Mouse (Mus musculus) urinary bladder, postnatal 10 days (tissue): Measurements from ENCODE around the gene Ube2q1.

Experiments used
- DNase-seq: peaks from one replicate; pipeline ENCODE4 v3.0.0; 2022; ENCODE audit warnings: low spot score

Gene Ube2q1

DNA sequence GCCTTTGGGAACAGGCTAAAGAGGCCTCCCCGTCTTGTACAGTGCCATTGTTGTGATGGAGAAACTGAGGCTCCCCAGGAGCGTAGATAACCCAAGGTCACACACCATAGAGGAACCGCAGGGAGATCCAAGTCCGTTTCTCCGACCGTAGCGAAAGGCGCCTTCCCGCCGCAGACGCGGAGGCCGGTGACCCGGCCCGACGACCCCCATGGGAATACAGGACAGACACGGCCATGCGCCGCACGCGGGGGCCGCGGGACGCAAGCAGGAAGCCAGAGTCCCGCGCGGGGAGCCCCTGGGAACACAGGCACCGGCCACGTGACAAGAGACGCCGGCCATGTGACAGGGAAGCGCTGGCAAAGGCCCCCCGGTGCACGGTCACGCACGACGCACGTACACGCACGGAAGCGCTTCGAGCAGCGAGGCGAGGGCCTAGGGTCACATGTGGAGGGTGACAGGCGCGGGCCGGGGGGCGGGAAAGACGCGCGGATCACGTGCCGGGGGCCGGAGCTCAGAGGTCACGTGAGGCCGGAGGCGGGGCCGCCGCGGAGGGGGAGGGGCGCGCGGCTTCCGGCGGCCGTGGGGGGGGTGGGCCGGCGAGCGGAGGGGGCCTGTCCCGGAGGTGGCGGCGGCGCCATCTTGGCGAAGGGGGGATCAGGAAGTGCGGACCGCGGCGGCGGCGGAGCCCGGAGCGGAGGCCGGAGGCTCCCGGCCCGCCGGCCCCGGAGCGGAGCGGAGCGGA is at the start of gene Ube2q1:
Gene Ube2q1, plus strand, starts transcription at position 649 of the 742 bp plus-strand sequence.
- DNase-seq: peak; percentile 92

GRCm38 (mm10) chr3:89727028-89727427 is 46.4 kb upstream of the Ube2q1 start:
- DNase-seq: no peak

DNA sequence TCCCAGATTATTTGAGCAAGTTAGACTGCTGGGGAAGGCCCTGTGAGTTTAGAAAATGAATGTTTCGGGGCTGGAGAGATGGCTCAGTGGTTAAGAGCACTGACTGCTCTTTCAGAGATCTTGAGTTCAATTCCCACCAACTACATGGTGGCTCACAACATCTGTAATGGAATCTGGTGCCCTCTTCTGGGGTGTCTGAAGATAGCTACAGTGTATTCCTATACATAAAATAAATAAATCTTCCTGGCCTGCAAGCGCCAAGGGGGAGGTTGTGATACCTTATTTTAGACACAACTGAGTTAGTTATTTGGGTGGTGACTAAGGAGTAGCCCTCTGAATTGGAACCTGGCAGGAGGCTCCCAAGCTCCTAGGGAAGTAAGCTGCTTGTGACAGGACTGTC is 44.6 kb upstream of the Ube2q1 start:
- no peak for DNase-seq

DNA sequence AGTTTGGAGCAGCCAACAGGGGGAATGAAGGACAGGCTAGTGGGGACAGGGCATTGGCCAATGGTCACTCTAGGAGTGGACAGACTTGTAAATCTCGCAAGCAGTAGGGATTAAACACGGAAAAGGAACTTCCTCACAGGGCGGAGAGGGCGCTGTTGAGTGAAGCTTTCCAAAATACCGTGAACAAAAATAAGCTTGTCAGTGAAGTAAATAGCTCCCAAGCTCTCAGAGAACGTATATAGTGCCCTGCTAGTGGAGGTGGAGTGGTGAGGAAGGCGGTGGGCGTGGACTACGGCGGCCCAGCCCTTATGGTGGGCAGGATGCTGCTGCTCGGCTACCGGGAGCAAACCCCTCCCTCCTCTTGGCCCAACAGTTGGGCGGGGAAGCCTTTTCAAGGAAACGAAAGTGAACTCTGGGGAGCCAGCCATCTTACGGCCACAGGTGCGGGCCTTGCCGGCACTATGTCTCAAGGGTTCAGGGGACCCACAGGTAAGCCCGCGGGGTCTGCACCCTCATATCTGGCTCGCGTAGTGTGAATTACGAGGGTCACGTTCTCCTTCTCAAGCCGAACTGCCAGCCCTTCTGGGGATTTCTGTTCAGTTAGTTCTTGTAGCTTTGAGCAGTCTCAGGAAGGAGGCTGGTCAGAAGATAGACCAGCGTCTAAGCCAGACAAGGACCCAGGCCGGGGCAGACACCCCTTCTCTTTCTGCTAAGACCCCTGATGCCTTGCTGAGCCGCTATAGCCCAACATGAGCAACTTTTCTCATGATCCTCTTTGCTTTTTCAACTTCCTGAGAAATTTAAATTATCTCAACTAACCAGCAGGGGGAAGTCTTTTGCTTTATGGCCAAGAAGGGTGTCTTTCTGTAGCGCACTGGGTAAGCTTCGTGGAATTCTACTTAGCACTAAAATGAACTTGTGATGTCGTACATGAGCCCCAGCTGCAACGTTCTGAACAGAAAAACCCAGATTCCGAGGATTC is 42.8 kb upstream of the Ube2q1 start:
- DNase-seq: peak; percentile 45

DNA sequence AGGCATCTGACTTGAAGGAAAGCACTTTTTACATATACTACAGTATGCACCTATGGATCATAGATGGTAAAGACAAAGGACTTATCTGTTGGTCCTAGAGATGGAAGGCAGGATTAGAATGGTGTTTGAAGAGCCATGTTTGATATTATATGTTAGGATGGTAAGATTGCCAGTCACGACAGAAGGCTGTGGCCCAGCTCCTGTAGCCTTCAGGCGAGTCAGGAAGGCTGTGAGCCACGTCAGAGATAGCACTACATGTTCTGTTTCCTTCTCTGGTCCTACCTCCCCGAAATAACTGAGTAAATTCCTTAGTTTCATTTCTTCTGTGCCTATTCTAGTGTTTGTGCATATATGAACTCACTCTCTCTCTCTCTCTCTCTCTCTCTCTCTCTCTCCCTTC is 41.3 kb upstream of the Ube2q1 start:
- DNase-seq: no peak

DNA sequence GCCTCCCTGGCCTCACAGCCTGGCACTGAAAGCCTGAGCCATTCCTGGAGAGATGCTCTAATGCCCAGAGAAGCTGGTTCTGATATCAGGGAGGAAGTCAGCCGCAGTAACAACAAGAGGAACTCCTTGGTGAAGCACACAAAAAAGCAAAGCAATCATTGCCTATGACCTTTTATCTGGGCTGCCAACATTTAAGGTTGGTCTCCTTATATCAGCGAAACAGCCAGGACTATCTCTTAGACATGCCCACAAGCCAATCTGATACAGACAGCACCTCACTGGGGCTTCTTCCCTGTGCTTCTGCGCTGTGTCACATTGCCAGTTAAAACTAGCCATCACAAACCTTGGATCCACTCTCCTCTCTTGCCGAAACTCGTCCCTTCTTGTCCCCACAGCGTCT is 34.9 kb upstream of the Ube2q1 start:
- DNase-seq: no peak

GRCm38 (mm10) chr3:89752307-89752706 is 21.1 kb upstream of the Ube2q1 start:
- no peak for DNase-seq

DNA sequence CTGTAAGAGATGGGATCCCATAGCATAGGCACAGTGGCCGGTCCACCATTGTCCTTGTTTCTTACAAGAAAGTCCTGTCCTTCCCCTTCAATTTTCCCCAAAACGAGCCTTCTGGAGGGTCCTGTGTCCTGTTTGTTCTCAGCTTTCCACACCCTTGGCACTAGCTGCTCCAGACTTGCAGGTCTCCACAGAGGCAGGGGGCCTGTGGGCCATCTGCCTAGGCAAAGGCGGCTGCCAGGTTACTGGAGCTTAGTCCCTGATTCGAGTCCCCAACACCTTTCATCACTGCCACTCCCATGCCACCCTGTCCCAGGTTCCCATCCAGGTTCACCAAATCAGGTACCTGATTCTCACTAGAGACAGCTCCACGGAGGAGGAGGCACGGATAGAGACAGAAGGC is 18.1 kb upstream of the Ube2q1 start:
- no peak for DNase-seq

GRCm38 (mm10) chr3:89757851-89758250 is 15.6 kb upstream of the Ube2q1 start:
- DNase-seq: no peak

DNA sequence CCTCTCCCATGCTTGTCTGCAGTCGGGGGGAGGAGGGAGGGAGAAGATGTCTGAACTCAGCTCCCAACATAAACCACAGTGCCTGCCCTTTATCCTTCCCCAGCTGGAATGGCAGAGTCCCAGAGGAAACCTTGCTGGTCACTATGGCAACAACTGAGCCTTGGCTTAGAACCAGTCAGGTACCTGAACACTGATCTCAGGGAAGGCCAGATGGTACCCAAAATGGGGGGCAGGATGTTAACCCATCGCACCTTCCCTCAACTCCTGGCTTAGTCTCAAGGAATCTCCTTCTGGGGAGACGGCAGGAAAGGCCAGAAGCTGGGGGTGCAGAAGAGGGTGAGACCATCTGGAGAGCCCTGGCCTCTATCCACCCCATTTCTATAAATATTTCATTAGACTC is 13.6 kb upstream of the Ube2q1 start:
- DNase-seq: no peak

GRCm38 (mm10) chr3:89764119-89764724 is 9.2 kb upstream of the Ube2q1 start, which contains the start of gene Chrnb2:
TSS of gene Chrnb2 (minus strand) at chr3:89764632.
- no peak for DNase-seq

DNA sequence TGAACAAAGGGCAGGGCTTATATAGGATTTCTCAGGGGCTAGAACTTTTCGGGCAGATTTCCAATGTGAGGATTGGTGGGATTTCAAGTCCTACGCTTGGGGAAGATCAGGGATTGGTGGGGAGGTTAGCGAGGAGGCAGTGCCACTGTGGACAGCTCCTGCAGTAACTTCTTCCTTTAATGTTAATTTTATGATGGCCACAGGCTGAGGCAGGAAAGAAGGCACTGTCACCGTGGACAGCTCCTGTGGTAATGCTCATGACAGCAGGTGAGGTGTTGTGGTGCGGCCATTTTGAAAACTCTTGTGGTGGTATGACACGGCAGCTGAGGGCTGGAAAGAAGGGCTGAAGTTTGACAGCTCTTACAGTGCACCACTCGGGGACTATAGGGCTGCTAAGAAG is 3.8 kb upstream of the Ube2q1 start:
- no peak for DNase-seq

DNA sequence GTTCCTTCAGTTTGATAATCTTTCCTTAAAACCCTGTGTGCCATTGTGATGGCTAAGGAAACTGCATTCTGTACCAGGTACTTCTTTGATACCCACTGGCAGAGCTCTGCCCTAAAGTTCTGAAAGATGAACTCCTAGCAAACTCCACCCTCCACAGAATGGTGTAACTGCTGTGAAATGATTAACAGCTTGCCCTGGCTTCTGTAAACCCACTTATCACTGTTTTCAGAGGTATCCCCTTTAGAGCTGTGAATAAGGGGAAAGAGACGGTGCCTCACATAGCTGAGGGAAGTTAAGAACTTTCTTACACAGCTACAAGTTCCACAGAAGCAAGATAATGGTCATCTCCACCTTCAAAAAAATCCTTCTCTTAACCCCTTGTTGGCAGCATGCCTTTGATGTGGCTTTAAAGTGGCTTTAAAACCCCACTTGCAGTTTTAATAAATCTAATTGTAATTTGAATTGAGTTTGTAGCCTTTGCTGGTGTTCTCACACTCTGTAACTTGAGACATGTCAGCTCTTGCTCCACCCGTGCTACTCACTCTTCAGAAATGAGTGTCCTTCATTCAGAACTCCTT is 2.9 kb upstream of the Ube2q1 start:
- DNase-seq: no peak

DNA sequence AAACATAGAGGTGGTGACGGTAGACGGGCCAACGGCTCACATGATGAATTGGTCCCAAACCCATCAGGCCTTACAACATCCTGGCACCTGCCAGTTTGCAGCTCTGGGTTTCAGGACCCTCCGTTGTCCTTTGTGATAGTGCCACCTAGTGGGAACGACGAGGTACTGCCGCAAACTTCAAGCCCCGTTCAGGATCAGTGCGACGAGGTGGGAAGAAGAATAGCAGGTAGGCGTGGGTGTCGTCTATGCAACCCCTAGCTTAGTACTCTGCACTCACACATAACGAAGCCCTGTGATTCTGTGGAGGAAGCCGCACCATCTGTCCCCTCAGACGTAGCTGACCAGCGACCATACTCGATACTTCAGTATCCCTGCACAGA is 838 bp upstream of the Ube2q1 start:
- DNase-seq: peak; percentile 26

GRCm38 (mm10) chr3:89773740-89774211 is 360 bp downstream of the Ube2q1 start:
- no peak for DNase-seq

GRCm38 (mm10) chr3:89774236-89774960 is 982 bp downstream of the Ube2q1 start:
- no peak for DNase-seq

DNA sequence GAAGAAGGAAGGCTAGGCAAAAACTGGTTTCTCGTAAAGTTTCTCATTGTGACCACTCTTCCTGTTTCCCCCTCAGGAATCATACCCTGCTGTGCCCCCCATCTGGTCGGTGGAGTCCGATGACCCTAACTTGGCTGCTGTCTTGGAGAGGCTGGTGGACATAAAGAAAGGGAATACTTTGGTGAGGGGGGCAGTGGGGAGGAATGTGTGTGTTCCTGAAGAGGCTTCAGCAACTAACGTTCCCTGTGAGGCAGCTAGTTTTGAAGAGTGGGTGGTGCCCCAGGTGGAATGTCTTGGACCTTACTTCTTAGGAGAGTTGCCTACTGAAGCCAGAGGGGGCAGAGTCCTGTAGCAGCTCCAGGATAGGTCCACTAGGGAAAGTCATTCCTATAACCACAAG is 2.6 kb downstream of the Ube2q1 start:
- DNase-seq: no peak

- no peak for DNase-seq
Observed at GRCm38 (mm10) chr3:89780102-89780501, 6.7 kb downstream of the Ube2q1 start.

DNA sequence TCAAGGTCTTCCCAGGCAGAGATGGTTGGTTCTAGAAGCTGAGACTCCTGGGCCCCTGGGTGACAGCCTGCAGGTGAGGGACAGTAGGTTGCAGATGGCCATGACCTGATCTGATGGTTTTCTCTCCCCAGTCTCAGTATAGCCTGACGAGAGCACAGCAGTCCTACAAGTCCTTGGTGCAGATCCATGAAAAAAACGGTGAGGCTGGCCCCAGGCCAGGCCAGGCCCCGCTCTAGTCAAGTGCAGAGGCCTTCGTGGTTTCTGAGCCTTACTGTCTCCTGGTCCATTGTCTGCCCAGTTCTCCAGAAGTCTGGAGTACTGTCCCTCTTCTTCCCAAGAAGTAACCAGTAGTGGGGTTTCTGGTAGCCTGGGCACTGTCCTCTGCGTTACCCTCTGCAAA is 8.2 kb downstream of the Ube2q1 start:
- no peak for DNase-seq

DNA sequence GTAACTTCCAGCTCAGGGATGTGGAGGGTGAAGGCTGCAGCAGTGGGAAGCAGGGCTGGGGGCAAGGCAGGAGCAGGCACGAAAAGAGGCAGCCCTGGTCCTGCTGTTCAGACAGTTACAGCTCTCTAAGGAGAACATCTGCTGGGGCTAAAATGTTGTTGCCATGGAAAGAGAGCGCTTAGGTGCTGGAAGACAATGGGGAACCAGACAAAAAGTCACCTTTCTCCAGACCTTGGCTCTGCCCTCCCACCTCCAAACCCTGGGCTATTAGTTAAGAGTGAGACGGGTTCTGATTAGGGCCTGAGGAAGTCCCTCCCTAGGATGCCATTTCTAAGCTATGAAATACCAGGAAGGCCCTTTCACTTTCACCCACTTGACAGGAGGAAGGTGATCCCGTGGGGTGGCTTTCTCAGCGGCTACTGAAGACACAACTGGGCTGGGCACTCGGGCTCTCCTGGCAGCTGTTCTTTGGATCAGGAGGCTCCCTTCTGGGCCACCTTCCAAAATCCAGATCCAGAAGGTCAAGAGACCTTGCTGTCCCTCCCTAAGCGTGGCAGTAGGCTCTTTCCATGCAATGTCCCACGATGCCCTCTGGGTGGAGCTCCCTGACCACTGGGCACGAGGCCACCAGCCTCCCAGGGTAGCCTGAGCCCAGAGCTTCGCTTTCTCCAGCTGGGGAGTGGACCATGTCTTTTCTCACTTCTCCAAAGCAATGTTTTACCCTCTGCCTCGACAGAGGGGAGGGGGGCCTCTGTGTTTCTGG is 11.8 kb downstream of the Ube2q1 start:
- no peak for DNase-seq

GRCm38 (mm10) chr3:89786275-89786674 is 12.9 kb downstream of the Ube2q1 start:
- DNase-seq: no peak
